Mouse (Mus musculus) small intestine, adult 2 months (tissue): Measurements from ENCODE around the gene Lrrc8b.

Experiments used
- CTCF ChIP-seq: fragments of 200-500 bp; IDR thresholded peaks from 2 replicates; pipeline ENCODE4 v1.5.1; 2012; ENCODE audit warnings: low read depth, mild to moderate bottlenecking, control low read depth, inconsistent platforms, low read length, moderate library complexity, mixed read lengths; ENCODE audit not compliant: insufficient replicate concordance, insufficient read length; ENCODE audit errors: extremely low read depth
- POLR2A ChIP-seq: fragments of 200-500 bp; IDR thresholded peaks from 2 replicates; pipeline ENCODE4 v1.6.1; 2012; ENCODE audit warnings: low read depth, mild to moderate bottlenecking, control low read depth, inconsistent platforms, low read length, moderate library complexity

- TF ChIP-seq CTCF (no peak), POLR2A (no peak)
Observed at GRCm38 (mm10) chr5:105501136-105501535, 85.6 kb downstream of the Lrrc8b start.
